Mouse (Mus musculus): Measurements from ENCODE around the gene Art3.
"Not testable (repeated sequence)": the region's sequence is repeated elsewhere in the genome, so short reads cannot be mapped to it uniquely, and the experiment has no call there.

Gene Art3

DNA sequence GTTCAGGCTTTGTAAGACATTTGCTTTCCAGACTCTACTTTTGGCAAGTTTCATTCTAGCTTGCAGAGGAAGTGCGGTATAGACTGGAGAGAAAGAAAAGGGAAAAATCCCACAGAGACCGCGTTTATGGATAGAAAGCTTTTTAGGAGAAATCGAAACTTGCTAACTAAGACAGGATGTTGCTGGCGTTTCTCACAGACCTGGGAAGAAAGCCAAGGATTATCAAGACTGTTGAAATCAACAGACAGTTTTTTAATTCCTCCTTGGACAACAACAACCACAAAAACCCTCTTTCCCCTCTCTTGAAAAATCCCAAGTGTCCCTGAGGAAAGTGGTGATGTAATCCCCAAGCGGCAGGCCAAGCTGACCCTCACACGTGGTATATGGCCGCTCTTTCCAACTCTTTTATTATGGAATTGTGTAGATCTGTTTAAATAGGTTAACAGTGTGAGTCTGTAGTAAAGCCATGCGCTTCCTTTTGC, 773 bp downstream of the Art3 start:
- in situ Hi-C loops (cut with MboI, MseI), result no loop called here

DNA sequence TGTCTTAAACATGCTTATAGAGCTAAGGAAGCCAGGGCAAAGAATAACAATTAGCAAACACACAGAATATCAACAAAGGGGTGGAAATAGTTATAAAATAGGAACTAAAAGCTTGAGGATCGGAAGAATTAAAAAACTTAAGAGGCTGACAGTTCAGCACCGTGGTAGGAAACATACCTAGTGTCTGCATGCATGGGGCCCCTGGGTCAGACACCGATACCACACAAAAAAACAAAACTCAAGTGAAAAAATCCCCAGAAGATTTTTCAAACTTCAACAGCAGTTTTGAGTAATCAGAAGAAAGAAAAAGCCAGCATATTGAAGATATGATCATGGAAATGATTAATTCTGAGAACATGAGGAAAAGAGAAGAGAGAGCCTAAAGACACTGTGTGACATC, 5.1 kb downstream of the Art3 start:
- in situ Hi-C loops (cut with MboI, MseI), result no loop called here

DNA sequence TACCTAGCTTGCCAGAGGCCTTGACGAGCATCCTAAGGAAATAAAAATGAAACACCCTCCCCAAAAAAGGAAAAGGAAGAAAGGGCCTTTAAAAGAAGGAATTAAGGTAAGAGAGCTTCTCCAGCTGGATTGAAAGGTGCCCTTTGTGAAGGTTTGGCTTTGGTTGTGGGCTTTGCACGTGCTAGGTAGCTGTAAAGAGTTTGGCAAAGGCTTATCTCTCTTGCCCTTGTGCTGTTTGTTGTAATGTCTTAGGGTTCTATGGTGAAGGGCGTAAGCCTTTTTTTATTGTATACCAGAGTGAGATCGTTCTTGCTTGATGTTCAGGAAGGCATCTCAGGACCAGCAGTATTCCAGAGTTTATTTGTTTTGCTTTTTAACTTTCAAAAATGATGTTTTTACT, 9.0 kb downstream of the Art3 start:
- in situ Hi-C loops (cut with MboI, MseI), result loop anchor here (5.0 kb wide), 1 partner anchor 37 kb away; no protein-coding TSS in a partner anchor

DNA sequence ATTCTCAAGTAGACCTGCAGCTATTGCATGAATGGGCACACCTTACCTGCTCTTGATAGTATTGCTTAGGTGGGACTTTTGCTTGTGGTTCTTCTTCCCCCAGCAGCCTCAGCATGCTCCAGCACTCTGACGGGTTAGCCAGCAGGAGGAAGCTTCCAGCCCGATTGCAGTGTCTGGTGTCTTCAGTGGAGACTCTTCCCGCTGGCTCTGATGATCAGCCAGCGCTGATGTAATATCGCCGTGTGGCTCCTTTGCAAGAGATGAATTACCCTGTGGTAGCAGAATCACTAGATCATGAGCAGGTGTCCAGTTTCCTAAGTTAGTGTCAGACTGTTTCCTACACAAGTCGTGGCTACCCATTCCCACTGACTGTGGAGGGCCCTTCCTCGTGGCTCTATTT, 13.4 kb downstream of the Art3 start:
- in situ Hi-C loops (cut with MboI, MseI), result no loop called here

DNA sequence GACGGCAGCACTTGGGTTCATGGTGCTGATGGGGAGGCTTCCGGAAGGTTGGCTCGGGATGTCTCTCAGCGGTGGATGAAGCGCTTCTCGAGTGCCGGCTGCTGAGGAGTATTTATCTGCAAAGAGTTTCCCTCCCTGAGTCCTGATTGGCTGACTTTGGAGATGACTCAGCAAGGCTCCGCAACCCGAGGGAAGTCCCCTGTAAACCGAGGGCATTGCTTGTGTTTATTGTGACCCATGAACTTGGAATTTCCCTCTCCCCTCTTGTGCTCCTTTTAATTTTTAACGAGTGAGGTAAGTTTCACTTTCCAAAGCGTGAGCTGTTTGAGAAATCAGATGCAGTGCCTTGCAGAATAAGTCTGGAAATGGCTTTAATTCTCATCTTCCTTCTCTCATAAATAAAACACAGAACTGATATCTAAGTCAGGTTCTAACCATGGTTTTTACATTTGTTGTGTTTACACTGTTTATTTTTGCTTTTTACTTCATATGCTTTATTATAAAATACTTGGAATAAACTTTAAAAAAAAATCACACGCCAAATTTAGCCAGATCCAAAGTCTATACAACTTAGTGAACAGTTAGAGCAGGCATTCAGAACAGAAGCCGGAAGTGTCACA, 17.3 kb downstream of the Art3 start, which contains the start of gene Cxcl10:
Gene Cxcl10, minus strand, starts transcription at position 96 of the 620 bp plus-strand sequence.
- in situ Hi-C loops (cut with MboI, MseI), result no loop called here

DNA sequence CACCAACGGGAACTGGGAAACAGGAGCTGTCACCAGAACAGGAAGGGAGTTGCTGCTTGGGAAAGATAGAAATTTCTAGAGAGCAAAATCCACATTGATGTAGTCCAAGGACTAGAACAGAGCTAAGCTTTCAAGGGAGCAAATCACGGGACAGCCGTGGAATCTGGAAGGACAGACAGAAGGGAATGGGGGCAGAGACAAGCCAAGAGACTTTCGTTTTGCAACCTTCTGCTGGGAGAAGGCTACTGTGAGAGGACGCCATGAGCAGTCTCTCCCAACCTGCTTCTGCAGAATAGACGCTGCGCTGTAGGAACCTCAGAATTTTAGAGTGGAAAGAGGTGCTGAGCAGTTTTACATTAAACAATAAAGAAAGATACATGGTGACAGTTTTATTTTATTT, 18.1 kb downstream of the Art3 start:
- in situ Hi-C loops (cut with MboI, MseI), result no loop called here

DNA sequence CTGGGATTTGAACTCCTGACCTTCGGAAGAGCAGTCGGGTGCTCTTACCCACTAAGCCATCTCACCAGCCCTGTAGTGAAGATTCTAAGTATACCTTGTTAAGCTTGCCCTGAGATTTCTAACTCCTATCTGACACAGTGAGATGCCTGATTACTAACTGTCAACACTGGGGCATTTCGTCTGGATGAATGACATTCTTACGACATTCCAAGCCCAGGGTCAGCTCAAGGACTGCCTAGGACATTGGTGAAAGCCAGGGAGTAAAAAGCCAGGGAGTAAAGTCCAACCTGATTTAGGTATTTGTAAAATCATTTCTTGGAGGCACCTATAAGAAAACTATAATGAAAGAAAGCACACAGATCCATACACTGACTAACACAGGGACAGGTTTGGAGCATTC, 21.1 kb downstream of the Art3 start:
- in situ Hi-C loops (cut with MboI, MseI), result not testable (repeated sequence)

DNA sequence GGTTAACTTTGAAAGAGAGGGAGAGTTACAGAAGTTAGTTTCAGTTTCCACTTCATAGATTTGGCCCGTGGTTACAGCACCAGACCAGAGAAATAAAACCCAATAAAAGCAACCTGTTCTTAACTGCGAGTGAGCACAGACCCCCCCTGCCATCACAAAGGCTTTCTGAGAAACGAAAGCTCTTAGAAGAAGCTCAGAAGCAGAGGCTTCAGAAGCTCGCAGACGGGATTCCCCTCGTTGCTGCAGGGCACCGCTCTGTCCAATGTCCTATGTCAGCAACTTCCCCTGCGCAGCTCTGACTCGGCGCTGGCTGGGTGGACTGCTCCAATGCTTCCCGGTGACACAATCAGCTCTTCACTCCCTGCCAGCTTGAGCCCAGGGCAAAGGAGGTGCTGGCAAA, 21.9 kb downstream of the Art3 start:
- in situ Hi-C loops (cut with MboI, MseI), result no loop called here

DNA sequence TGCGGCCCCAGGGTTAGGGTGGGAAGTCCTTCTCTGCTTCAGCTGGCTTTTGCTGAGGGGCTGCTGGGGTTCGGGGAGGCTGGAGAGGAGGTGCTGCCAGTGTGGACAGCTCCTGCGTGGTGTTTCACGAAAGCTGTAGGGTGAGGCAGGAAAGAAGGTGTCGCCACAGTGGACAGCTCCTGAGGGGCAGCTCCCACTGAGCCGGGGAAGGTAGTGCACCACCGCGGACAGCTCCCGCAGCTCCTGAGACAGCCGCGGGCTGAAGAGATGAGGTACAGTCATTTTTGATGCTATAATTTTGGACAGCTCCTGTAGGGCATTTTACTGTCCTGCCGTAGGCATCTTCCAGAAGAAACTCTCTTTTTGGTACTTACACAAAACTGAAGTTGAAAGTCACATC, 26.4 kb downstream of the Art3 start:
- in situ Hi-C loops (cut with MboI, MseI), result no loop called here

DNA sequence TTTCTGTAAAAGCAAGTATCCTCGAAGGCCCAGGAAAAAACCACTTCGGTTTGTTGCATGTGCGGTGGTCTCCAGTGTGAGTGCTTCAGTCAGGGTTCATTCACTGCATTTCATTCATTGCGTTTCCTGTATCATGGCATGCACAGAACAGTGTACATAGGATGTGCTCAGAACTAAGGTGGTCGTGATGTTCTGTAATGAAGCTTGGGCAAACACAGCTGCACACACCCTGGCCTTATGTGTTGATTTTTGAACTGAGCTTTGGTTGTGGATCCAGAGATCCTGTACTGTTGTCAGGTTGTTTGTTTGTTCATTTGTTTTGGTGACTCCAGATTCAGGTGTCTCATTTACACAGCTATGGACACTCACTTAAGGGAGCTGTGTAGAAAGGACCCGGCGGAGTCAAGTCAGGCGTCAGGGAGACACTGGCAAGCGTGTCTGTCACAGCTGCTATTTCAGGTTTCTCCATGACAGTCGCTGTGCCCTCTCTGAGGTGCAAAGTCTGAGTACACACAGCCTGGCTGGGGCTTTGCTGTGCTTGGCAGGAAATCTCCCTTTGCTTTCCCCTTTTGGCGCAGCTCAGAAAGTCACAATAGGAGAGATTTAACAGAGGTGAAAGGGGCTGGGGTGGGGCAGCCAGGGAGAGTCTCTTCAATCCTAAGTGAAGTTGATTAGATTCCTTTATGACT, 27.3 kb downstream of the Art3 start:
- in situ Hi-C loops (cut with MboI, MseI), result no loop called here

DNA sequence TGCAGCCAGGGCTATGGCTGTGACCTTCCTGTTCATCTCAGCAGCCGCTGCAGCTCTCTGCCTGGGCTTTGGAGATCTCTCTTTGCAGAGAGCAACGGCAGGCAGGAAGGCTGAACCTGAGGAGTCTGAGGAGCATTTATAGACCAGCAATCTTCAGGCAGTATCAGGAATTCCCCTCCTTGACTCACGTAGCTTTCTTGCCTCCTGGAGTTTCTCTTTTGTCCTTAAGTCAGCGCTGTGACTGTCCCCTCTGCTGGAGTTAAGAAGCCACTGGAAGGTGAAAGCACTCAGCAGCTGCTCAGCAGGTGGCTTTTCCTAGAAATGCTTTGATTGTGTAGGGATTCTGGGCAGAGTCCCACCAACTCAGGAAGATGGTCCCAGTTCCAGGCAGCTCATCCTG, 31.6 kb downstream of the Art3 start:
- in situ Hi-C loops (cut with MboI, MseI), result no loop called here

DNA sequence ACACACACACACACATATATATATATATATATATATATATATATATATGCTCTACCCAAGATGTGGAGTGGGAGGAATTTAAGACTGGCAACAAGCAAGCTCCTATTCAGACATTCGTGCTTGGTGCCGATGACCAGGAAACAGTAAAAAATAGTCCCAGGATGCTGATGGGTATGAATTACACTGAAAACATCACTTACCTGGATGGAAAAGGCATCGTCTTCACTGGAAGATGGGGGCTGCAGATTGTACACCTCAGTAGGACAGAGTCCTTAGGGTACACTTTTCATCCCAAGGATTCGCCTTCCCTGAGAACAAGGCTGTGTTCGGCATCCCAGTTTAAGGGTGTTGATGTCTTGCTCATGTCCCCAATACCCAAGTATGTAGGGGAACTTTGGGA, 32.4 kb downstream of the Art3 start:
- in situ Hi-C loops (cut with MboI, MseI), result no loop called here

DNA sequence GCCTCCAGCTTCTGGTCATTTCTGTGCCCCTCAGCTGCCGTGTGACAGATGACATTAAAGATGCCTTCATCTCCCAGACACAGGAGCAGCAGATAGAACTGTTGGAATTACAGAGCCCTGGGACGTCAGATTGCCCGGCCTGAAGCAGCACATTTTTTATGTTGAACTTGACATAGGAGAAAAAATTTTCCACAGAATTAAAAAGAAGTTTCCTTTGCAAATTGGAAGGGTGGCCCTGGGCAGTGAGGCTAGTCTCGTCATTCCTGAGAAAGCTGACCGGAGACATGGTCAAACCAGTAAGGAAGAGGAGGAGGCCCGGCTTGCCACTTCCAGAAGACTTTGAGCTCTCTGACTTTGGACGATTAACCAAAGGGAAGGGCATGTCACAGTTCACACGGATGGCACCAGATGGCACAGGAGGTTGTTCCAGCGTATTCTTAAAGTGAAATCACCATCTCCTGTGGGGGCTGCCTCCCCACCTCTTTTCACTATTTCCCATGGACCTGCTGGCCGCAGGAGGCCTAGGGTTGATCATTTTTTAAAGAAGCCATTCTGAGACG, 33.6 kb downstream of the Art3 start:
- in situ Hi-C loops (cut with MboI, MseI), result no loop called here

DNA sequence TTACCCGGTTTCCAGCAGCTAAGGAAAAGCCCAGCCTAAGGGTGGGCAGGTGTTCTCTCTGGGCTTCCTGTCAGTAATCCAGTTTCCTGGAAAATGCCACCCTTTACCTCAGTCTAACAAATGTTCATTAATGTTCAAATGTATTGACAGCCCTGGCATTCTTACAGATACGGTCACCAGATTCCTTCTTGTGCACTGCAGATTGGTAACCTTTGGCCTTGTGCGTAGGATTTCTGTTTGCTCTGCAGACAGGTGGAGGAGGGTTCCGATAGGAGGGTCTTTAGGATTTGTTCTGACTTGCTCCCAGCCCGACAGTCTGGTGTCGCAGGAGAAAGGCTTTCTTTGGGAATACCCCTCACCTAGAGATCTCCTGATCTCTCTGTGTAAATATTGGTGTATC, 34.9 kb downstream of the Art3 start:
- in situ Hi-C loops (cut with MboI, MseI), result no loop called here

DNA sequence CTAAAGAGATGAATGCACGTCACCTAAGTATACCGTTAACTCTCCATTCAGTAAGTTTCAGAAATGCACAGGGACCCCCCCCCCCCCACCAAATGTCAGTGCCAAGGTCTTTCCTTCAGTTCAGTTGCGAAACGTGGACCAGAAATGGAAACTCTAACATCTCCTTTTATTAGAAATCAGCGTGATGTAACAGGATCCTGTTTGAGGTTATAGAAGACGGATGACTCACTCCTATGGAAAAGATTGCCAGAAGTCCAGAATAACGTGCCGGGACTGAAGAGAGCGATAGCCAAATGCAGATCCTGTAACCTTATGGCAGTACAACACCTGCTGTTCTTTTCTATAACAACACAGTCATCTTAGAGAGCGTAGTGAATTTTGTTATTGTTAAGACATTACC, 36.8 kb downstream of the Art3 start:
- in situ Hi-C loops (cut with MboI, MseI), result no loop called here

DNA sequence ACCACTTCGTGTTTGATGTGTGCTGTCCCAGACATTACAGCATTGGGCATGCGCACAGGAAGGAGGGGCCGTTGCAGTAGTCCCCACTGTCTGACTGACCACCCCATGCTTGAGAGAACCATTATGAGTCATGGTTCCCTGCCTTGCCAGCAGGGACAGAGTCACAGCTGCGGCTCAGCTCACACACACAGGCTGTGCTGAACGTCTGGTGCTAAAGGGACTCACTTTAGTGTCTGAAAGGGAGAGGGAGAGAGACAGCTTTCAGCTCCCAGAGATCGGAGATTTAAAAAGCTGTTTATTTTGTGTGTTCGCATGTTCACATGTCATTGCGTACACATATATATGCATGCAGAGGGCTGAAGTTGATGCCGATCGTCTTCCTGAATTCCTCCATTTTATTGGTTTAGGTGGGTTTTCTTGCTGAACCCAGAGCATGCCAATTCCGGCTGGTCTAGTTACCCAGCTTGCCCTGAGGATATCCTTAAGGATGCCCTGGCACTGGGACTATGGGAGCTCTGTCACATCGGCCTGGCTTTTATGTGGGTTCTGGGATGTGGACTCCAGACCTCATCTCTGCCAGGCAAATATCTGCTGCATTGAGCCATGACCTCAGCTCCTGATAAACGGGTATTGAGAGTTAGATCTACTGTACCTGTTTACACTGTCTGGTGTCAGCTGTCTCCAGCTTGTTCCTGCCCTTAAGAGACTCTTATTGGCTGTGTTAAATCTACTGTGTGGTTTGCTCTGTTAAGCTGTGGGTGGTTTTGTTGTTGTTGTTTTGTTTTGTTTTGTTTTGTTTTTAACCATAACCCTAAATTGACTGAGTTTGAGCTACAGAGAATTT, 37.7 kb downstream of the Art3 start:
- in situ Hi-C loops (cut with MboI, MseI), result no loop called here

DNA sequence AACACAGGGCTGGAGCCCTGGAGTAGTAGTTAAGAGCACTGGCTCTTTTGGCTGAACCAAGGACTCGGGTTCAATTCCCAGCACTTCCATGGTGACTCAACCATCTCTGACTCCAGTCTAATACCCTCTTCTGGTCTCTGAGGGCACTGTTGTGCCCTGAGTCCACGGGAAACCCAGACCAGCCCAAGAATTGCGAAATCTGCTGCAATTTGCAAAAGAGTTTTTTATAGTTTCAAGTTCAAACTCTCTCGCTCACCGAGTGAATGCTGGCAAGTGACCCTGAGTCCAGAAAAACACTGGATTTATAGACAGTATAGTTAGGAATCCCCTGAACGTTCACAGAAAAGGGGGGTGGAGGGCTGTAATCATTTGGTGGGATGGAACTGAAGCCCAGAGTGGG, 38.8 kb downstream of the Art3 start:
- in situ Hi-C loops (cut with MboI, MseI), result no loop called here

DNA sequence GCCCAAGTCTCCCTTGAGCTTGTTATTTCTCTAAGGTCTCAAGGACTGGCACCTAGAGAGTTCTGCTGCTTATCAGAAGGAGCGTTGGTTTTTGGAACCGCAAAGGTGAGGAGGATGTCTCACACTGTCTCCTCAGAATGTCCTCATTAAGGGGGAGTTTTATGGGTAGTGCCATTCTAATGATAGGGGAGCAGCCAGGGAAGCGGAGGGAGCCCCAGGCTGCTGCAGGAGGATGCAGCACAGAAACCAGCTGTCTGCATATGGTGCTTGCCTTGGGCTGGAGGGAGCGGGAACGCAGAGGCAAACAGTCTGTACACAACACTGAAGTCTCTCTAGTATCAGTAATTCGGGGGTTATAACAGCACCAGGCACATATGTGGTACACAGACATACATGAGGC, 39.3 kb downstream of the Art3 start:
- in situ Hi-C loops (cut with MboI, MseI), result no loop called here

DNA sequence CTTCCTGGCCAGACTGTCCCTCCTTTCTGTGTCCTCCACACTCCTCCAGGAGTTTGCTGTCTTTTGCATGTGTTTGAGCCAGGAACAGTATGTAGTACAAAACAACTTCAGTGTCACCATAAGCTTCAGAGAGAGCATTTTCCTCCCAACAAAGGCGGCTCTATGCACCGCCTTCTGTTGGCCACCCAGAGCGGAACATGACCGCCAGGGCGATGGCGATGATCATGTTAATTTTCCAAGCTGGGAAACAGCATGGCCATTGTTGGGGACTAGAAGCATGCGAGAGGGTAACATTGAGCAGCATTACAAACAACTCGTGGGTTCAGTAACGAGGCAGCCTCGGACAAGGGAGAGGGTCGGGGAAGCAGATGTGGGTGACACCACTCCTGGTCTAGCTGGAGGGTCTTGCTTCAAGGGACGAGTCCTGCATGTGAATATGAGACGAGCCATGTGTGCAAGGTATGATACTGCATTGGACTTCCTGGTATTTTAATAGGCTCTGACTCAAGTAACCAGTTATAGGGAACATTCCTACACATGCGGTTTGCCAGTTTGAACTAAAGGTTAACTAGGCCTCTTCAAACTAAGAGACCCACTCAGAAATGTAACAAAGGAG, 39.8 kb downstream of the Art3 start:
- in situ Hi-C loops (cut with MboI, MseI), result no loop called here

DNA sequence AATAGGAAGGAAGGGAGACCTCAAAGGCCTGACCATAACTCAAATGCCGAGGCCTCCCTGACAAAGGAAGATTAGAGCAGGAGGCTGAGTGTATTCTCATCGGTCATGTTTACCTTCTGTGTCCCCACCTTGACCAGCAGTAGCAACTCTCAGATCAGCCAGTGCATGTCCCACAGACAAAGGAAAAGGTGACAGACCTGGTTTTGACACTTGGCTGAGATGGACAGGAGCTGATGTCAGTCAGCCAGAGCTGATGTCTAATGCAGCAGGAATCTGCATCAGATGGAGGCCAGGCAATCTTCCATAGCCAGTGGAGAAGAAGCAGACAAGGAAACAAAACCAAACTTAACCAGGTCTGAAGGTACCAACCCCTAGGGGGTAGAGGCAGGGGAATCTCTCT, 41.0 kb downstream of the Art3 start:
- in situ Hi-C loops (cut with MboI, MseI), result no loop called here

DNA sequence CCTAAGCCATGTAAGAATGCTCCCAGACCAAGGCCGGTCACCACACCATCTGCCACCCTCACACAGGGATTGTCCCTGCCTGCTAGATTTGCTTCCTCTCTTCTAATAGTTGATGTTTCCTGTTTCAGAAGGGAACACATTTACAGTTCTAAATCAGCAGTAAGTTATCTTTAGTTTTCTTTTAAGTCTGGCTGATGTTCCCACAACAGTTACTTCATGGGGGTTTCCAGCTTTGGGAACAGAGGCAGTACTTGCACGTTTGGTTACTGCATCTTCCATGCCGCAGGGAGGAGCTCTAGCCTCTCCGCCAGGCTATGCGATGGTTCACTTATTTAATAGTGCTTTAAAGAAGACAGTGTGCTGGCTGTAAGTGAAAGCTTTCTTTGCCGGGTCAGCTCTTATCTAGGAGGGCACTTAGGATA, 43.1 kb downstream of the Art3 start:
- in situ Hi-C loops (cut with MboI, MseI), result loop anchor here (5.0 kb wide), 2 partner anchors 32 to 57 kb away; no protein-coding TSS in a partner anchor

DNA sequence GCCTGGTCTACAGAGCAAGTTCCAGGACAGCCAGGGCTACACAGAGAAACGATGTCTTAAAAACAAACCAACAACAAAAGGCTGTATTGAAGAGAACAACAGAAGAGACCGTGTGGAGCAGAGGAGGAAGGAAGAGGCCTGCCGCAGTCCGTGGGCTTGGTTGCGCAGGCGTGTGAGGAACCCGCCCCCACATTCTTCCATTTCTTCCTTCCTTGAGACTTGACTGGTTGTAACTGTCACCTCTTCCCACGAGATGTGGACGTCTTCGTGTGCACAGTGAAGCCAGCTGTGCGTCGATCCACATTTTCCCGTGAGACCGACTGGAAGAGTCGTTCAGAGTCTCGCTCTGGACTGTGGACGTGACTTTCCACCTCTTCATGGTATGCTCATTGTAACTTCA, 43.7 kb downstream of the Art3 start:
- in situ Hi-C loops (cut with MboI, MseI), result loop anchor here (5.0 kb wide), 2 partner anchors 33 to 58 kb away; no protein-coding TSS in a partner anchor

All from T-helper 1 cell (primary cell).